Mouse (Mus musculus) cerebral cortex, adult 2 months (tissue): ENCODE results near the gene Arhgap19.

Source experiments
- WGBS: fragments of 180-500 bp; shearing (Covaris S2); methylation state at CpG from one replicate; pipeline ENCODE4 v1.1.7; 2018; 5-methylcytosine and 5-hydroxymethylcytosine counted together

Arhgap19 gene

GRCm38 (mm10) chr19:41831718-41832391, 30.0 kb upstream of the Arhgap19 start:
- WGBS = 33% methylated on average over 14 of the region's 14 CpGs

- WGBS = 3% methylated on average over 19 of the region's 19 CpGs
Measured at GRCm38 (mm10) chr19:41831101-41831570, 29.3 kb upstream of the Arhgap19 start.

GRCm38 (mm10) chr19:41830106-41831031, 28.5 kb upstream of the Arhgap19 start:
- WGBS = under 1% methylated on average over 104 of the region's 112 CpGs

GRCm38 (mm10) chr19:41829381-41830105, 27.7 kb upstream of the Arhgap19 start, which contains the start of gene Frat1:
Gene Frat1 (plus strand): TSS chr19:41829970.
- under 1% methylated on average over 39 of the region's 39 CpGs for WGBS

GRCm38 (mm10) chr19:41828941-41829340, 27.1 kb upstream of the Arhgap19 start:
- 70% methylated on average over 3 of the region's 3 CpGs for WGBS

GRCm38 (mm10) chr19:41826529-41826928, 24.7 kb upstream of the Arhgap19 start:
- WGBS = 94% methylated on average over 2 of the region's 3 CpGs

GRCm38 (mm10) chr19:41824950-41825349, 23.1 kb upstream of the Arhgap19 start:
- 84% methylated on average over 5 of the region's 5 CpGs for WGBS

GRCm38 (mm10) chr19:41822589-41822988, 20.7 kb upstream of the Arhgap19 start:
- WGBS = 88% methylated on average over 1 of the region's 1 CpGs

GRCm38 (mm10) chr19:41821436-41821835, 19.6 kb upstream of the Arhgap19 start:
- WGBS = 53% methylated on average over 5 of the region's 5 CpGs

- 63% methylated on average over 4 of the region's 4 CpGs for WGBS
Measured at GRCm38 (mm10) chr19:41818749-41819148, 16.9 kb upstream of the Arhgap19 start.

- 60% methylated on average over 10 of the region's 10 CpGs for WGBS
Measured at GRCm38 (mm10) chr19:41817325-41817724, 15.5 kb upstream of the Arhgap19 start.

- WGBS = 74% methylated on average over 5 of the region's 5 CpGs
Measured at GRCm38 (mm10) chr19:41816915-41817314, 15.1 kb upstream of the Arhgap19 start.

GRCm38 (mm10) chr19:41816410-41816809, 14.6 kb upstream of the Arhgap19 start:
- WGBS = 74% methylated on average over 5 of the region's 5 CpGs

GRCm38 (mm10) chr19:41813374-41813773, 11.5 kb upstream of the Arhgap19 start:
- 95% methylated on average over 4 of the region's 4 CpGs for WGBS

GRCm38 (mm10) chr19:41812525-41812924, 10.7 kb upstream of the Arhgap19 start:
- WGBS = 86% methylated on average over 10 of the region's 10 CpGs

GRCm38 (mm10) chr19:41810074-41810473, 8.2 kb upstream of the Arhgap19 start:
- 89% methylated on average over 5 of the region's 5 CpGs for WGBS

GRCm38 (mm10) chr19:41808104-41808634, 6.3 kb upstream of the Arhgap19 start:
- WGBS = 78% methylated on average over 8 of the region's 8 CpGs

- WGBS = 80% methylated on average over 9 of the region's 9 CpGs
Measured at GRCm38 (mm10) chr19:41807497-41807896, 5.7 kb upstream of the Arhgap19 start.

- 93% methylated on average over 4 of the region's 4 CpGs for WGBS
Measured at GRCm38 (mm10) chr19:41805831-41806230, 4.0 kb upstream of the Arhgap19 start.

GRCm38 (mm10) chr19:41803322-41803721, 1.5 kb upstream of the Arhgap19 start:
- 47% methylated on average over 7 of the region's 7 CpGs for WGBS

GRCm38 (mm10) chr19:41800986-41801741, 683 bp downstream of the Arhgap19 start:
- WGBS = 1% methylated on average over 26 of the region's 26 CpGs
